Mouse (Mus musculus): Measurements from ENCODE around the gene Ndufa1. TPM values are rescaled to one million over a fixed set of nuclear protein-coding genes. Genes with fewer than 3 reads are reported as not detected.
"Not testable (repeated sequence)": the region's sequence is repeated elsewhere in the genome, so short reads cannot be mapped to it uniquely, and the experiment has no call there.

The Ndufa1 gene
- polyA plus RNA-seq, 1 experiment: not detected

DNA sequence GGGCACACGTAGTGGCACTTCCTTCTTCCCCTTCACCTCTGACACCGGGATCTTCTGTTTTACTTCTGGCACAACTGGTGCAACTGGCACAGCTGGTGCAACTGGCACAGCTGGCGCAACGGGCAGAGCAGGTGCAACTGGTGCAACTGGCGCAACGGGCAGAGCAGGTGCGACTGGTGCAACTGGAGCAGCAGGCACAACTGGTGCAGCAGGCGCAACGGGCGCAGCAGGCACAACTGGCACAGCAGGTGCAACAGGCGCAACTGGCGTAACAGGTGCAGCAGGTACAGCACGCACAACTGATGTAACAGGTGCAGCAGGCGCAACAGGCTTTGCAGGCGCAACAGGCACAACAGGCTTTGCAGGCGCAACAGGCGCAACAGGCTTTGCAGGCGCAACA lies 27.8 kb downstream of the Ndufa1 start:
- no peak overlapping the region for H3K27ac ChIP-seq (ENCODE audit: insufficient read depth, low read depth, low read length)
- TF ChIP-seq CTCF (IDR thresholded peaks at IDR 0.05; ENCODE audit: insufficient read depth, low read depth, low read length): no peak
- no peak for TF ChIP-seq POLR2A (IDR thresholded peaks at IDR 0.05; ENCODE audit: insufficient read depth, low read depth, low read length)
- 81% methylated on average over 18 of the region's 18 CpGs for WGBS

GRCm38 (mm10) chrX:37161169-37161568 lies 29.8 kb downstream of the Ndufa1 start:
- 53% methylated on average over 10 of the region's 10 CpGs for whole genome bisulfite sequencing
- TF ChIP-seq CTCF (IDR thresholded peaks at IDR 0.05; ENCODE audit: insufficient read depth, low read depth, low read length) (no peak), POLR2A (IDR thresholded peaks at IDR 0.05; ENCODE audit: insufficient read depth, low read depth, low read length) (no peak)
- Histone ChIP-seq H3K4me3 (ENCODE audit: insufficient read depth, low read depth, low read length) (no peak overlapping the region), H3K27ac (ENCODE audit: insufficient read depth, low read depth, low read length) (no peak overlapping the region), H3K4me1 (ENCODE audit: control insufficient read depth, insufficient read depth, low read length) (no peaks in the 10 kb centered on the region; the same call in 1 of the 2 replicates)

More for the DNA sequence above, 27.8 kb downstream of the Ndufa1 start:
- Histone ChIP-seq H3K4me3 (ENCODE audit: insufficient read depth, low read depth, low read length) (no peak overlapping the region), H3K4me1 (ENCODE audit: control insufficient read depth, insufficient read depth, low read length) (no peaks in the 10 kb centered on the region; the same call in 1 of the 2 replicates)

- Histone ChIP-seq H3K27ac (ENCODE audit: insufficient read depth, low read depth, low read length) (no peak overlapping the region), H3K4me1 (ENCODE audit: control insufficient read depth, insufficient read depth, low read length) (no peaks in the 10 kb centered on the region; the same call in 1 of the 2 replicates), H3K4me3 (ENCODE audit: insufficient read depth, low read depth, low read length) (no peak overlapping the region)
- 70% methylated on average over 4 of the region's 4 CpGs for WGBS
- TF ChIP-seq POLR2A (IDR thresholded peaks at IDR 0.05; ENCODE audit: insufficient read depth, low read depth, low read length): no peak
- TF ChIP-seq CTCF (IDR thresholded peaks at IDR 0.05; ENCODE audit: insufficient read depth, low read depth, low read length): no peak
Observed at GRCm38 (mm10) chrX:37157839-37158238, 33.1 kb downstream of the Ndufa1 start.

- WGBS: 86% methylated on average over 2 of the region's 2 CpGs
- Histone ChIP-seq H3K4me1 (ENCODE audit: control insufficient read depth, insufficient read depth, low read length) (no peaks in the 10 kb centered on the region), H3K4me3 (ENCODE audit: insufficient read depth, low read depth, low read length) (no peak overlapping the region), H3K27ac (ENCODE audit: insufficient read depth, low read depth, low read length) (no peak overlapping the region)
- TF ChIP-seq POLR2A (IDR thresholded peaks at IDR 0.05; ENCODE audit: insufficient read depth, low read depth, low read length): no peak
- TF ChIP-seq CTCF (IDR thresholded peaks at IDR 0.05; ENCODE audit: insufficient read depth, low read depth, low read length): no peak
Observed at GRCm38 (mm10) chrX:37144954-37145353, 46.0 kb downstream of the Ndufa1 start.

DNA sequence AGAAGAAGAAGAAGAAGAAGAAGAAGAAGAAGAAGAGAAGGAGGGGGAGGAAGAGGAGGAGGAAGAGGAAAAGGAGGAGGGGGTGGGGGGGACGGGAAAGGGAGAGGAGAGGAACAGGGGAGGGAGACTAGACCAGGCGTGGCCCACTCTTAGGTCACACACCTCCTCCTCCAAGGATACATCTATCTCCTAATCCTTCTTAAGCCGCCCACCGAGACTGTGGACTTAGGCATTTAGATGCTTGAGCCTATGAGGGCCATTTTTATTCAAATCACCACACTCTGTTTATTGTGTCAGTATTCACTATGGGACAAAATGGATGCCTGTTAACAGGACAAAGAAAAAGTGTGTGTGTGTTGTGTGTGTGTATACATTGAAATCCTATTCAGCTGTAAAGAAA lies 46.5 kb downstream of the Ndufa1 start:
- H3K4me3 ChIP-seq (ENCODE audit: insufficient read depth, low read depth, low read length); H3K27ac ChIP-seq (ENCODE audit: insufficient read depth, low read depth, low read length); H3K4me1 ChIP-seq (ENCODE audit: control insufficient read depth, insufficient read depth, low read length): not testable (repeated sequence)
- 66% methylated on average over 2 of the region's 4 CpGs for WGBS

GRCm38 (mm10) chrX:37141732-37142131 lies 49.2 kb downstream of the Ndufa1 start:
- no peak for TF ChIP-seq POLR2A (IDR thresholded peaks at IDR 0.05; ENCODE audit: insufficient read depth, low read depth, low read length)
- no peak for TF ChIP-seq CTCF (IDR thresholded peaks at IDR 0.05; ENCODE audit: insufficient read depth, low read depth, low read length)
- Histone ChIP-seq H3K27ac (ENCODE audit: insufficient read depth, low read depth, low read length) (no peak overlapping the region), H3K4me1 (ENCODE audit: control insufficient read depth, insufficient read depth, low read length) (no peaks in the 10 kb centered on the region), H3K4me3 (ENCODE audit: insufficient read depth, low read depth, low read length) (no peak overlapping the region)
- WGBS: 93% methylated on average over 3 of the region's 3 CpGs

Other genes starting within 250 kb of the Ndufa1 start
- not detected in 2 replicates for gene Sept6, start 199.4 kb downstream of the Ndufa1 start, polyA plus RNA-seq (2012; ENCODE audit: insufficient read depth, insufficient read length, low replicate concordance, missing spikeins)
- gene Sowahd, start 142.3 kb downstream of the Ndufa1 start, polyA plus RNA-seq (2012; ENCODE audit: insufficient read depth, insufficient read length, low replicate concordance, missing spikeins): not detected in 2 replicates
- not detected in 2 replicates for gene Rpl39, start 105.8 kb downstream of the Ndufa1 start, polyA plus RNA-seq (2012; ENCODE audit: insufficient read depth, insufficient read length, low replicate concordance, missing spikeins)
- gene Upf3b, start 80.8 kb downstream of the Ndufa1 start, polyA plus RNA-seq (2012; ENCODE audit: insufficient read depth, insufficient read length, low replicate concordance, missing spikeins): not detected in 2 replicates
- gene Nkap, start 64.4 kb downstream of the Ndufa1 start, polyA plus RNA-seq (2012; ENCODE audit: insufficient read depth, insufficient read length, low replicate concordance, missing spikeins): not detected in 2 replicates
- not detected in 2 replicates for gene Akap14, start 22.3 kb downstream of the Ndufa1 start, polyA plus RNA-seq (2012; ENCODE audit: insufficient read depth, insufficient read length, low replicate concordance, missing spikeins)
- not detected in 2 replicates for gene Rnf113a1, start 82 bp upstream of the Ndufa1 start, polyA plus RNA-seq (2012; ENCODE audit: insufficient read depth, insufficient read length, low replicate concordance, missing spikeins)
- gene Gm9, start 19.9 kb upstream of the Ndufa1 start, polyA plus RNA-seq (2012; ENCODE audit: insufficient read depth, insufficient read length, low replicate concordance, missing spikeins): not detected in 2 replicates
- gene Rhox1, start 31.1 kb upstream of the Ndufa1 start, polyA plus RNA-seq (2012; ENCODE audit: insufficient read depth, insufficient read length, low replicate concordance, missing spikeins): not detected in 2 replicates
- not detected in 2 replicates for gene Rhox2a, start 53.8 kb upstream of the Ndufa1 start, polyA plus RNA-seq (2012; ENCODE audit: insufficient read depth, insufficient read length, low replicate concordance, missing spikeins)
- gene Rhox3a, start 58.8 kb upstream of the Ndufa1 start, polyA plus RNA-seq (2012; ENCODE audit: insufficient read depth, insufficient read length, low replicate concordance, missing spikeins): not detected in 2 replicates
- gene Rhox4a, start 74.2 kb upstream of the Ndufa1 start, polyA plus RNA-seq (2012; ENCODE audit: insufficient read depth, insufficient read length, low replicate concordance, missing spikeins): not detected in 2 replicates
- gene Rhox3a2, start 188.9 kb upstream of the Ndufa1 start, polyA plus RNA-seq (2012; ENCODE audit: insufficient read depth, insufficient read length, low replicate concordance, missing spikeins): not detected in 2 replicates
- gene Rhox4a2, start 199.7 kb upstream of the Ndufa1 start, polyA plus RNA-seq (2012; ENCODE audit: insufficient read depth, insufficient read length, low replicate concordance, missing spikeins): not detected in 2 replicates
- gene Rhox2b, start 220.9 kb upstream of the Ndufa1 start, polyA plus RNA-seq (2012; ENCODE audit: insufficient read depth, insufficient read length, low replicate concordance, missing spikeins): not detected in 2 replicates
- gene Rhox4b, start 241.3 kb upstream of the Ndufa1 start, polyA plus RNA-seq (2012; ENCODE audit: insufficient read depth, insufficient read length, low replicate concordance, missing spikeins): not detected in 2 replicates

All from olfactory bulb, adult 2 months (tissue).